Mouse (Mus musculus): Measurements from ENCODE around the gene Gm7073. TPM values are rescaled to one million over a fixed set of nuclear protein-coding genes. Genes with fewer than 3 reads are reported as not detected.

Gm7073 gene
- not detected in 2 replicates for polyA plus RNA-seq (2015; fragmentation: Nextera tagmentation; extraction: Ambion mirVana)

DNA sequence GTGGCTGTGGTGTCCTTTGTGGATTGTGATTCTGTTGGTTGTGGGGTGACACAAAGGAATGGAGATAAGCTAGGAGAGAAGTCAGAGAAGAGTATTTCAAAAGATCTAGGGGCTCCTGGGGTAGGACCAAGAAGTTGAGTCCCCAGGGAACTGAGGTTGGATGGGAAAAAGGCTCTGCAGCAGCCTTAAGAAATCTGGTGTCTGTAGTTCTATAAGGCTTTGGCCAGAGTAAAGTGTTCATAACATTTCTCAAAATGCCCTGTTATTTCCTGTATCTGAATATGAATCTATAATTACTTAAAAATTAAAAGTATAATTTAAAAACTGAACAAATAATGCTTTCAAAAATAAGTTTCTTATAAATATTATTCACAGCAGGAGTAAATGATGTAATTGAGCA lies at the start of gene Gm7073:
Gene Gm7073, minus strand, starts transcription at position 101 of the 400 bp plus-strand sequence.
- no peaks in the 10 kb centered on the region for H3K36me3 ChIP-seq (ENCODE audit: control insufficient read depth, insufficient read depth, low read length)
- no peaks in the 10 kb centered on the region for H3K27me3 ChIP-seq (ENCODE audit: control insufficient read depth, insufficient read depth, low read length)
- no peak for ATAC-seq (ENCODE audit: low FRiP score, low TSS enrichment)
- no peak within 1 kb of the TSS for H3K4me2 ChIP-seq (replicated peaks; ENCODE audit: low read depth)
- DNase-seq (ENCODE audit: low spot score) = no peak
- no peak within 1 kb of the TSS for H3K9ac ChIP-seq (ENCODE audit: low read length)
- H3K27ac ChIP-seq (replicated peaks) = no peak within 1 kb of the TSS
- H3K4me1 ChIP-seq (replicated peaks; ENCODE audit: control insufficient read depth, insufficient read depth) = no peaks in the 10 kb centered on the region
- H3K4me3 ChIP-seq (ENCODE audit: low read depth, low read length) = no peak within 1 kb of the TSS
- no peaks in the 10 kb centered on the region for H3K9me3 ChIP-seq (ENCODE audit: control insufficient read depth, low read length)
- no peak for TF ChIP-seq EP300 (optimal IDR thresholded peaks at IDR 0.05)

GRCm38 (mm10) chrX:60570539-60570938 lies 31.5 kb upstream of the Gm7073 start:
- 19% methylated on average over 1 of the region's 1 CpGs for WGBS
- H3K4me3 ChIP-seq (ENCODE audit: low read depth, low read length) = no peak overlapping the region
- no peak overlapping the region for H3K9ac ChIP-seq (ENCODE audit: low read length)
- TF ChIP-seq EP300 (optimal IDR thresholded peaks at IDR 0.05) = no peak
- no peak for TF ChIP-seq CTCF (IDR thresholded peaks at IDR 0.05; ENCODE audit: low read depth)
- H3K36me3 ChIP-seq (ENCODE audit: control insufficient read depth, insufficient read depth, low read length) = no peaks in the 10 kb centered on the region
- H3K27ac ChIP-seq (replicated peaks) = no peak overlapping the region
- no peaks in the 10 kb centered on the region for H3K27me3 ChIP-seq (ENCODE audit: control insufficient read depth, insufficient read depth, low read length)
- H3K4me2 ChIP-seq (replicated peaks; ENCODE audit: low read depth) = no peak overlapping the region
- no peaks in the 10 kb centered on the region for H3K4me1 ChIP-seq (replicated peaks; ENCODE audit: control insufficient read depth, insufficient read depth)
- no peak for ATAC-seq (ENCODE audit: low FRiP score, low TSS enrichment)
- no peaks in the 10 kb centered on the region for H3K9me3 ChIP-seq (ENCODE audit: control insufficient read depth, low read length)
- no peak for DNase-seq (ENCODE audit: low spot score)

- DNase-seq (ENCODE audit: low spot score) = no peak
- H3K27me3 ChIP-seq (ENCODE audit: control insufficient read depth, insufficient read depth, low read length) = no peaks in the 10 kb centered on the region
- H3K36me3 ChIP-seq (ENCODE audit: control insufficient read depth, insufficient read depth, low read length) = no peaks in the 10 kb centered on the region
- ATAC-seq (ENCODE audit: low FRiP score, low TSS enrichment) = no peak
- H3K9ac ChIP-seq (ENCODE audit: low read length) = no peak overlapping the region
- no peaks in the 10 kb centered on the region for H3K4me1 ChIP-seq (replicated peaks; ENCODE audit: control insufficient read depth, insufficient read depth)
- no peak overlapping the region for H3K4me2 ChIP-seq (replicated peaks; ENCODE audit: low read depth)
- no peak for TF ChIP-seq CTCF (IDR thresholded peaks at IDR 0.05; ENCODE audit: low read depth)
- no peak for TF ChIP-seq EP300 (optimal IDR thresholded peaks at IDR 0.05)
- H3K27ac ChIP-seq (replicated peaks) = no peak overlapping the region
- no peak overlapping the region for H3K4me3 ChIP-seq (ENCODE audit: low read depth, low read length)
- no peaks in the 10 kb centered on the region for H3K9me3 ChIP-seq (ENCODE audit: control insufficient read depth, low read length)
Observed at GRCm38 (mm10) chrX:60569047-60569446, 30.0 kb upstream of the Gm7073 start.

- no peaks in the 10 kb centered on the region for H3K36me3 ChIP-seq (ENCODE audit: control insufficient read depth, insufficient read depth, low read length)
- no peaks in the 10 kb centered on the region for H3K27me3 ChIP-seq (ENCODE audit: control insufficient read depth, insufficient read depth, low read length)
- H3K9ac ChIP-seq (ENCODE audit: low read length) = no peak overlapping the region
- H3K4me2 ChIP-seq (replicated peaks; ENCODE audit: low read depth) = no peak overlapping the region
- TF ChIP-seq EP300 (optimal IDR thresholded peaks at IDR 0.05) (no peak), CTCF (IDR thresholded peaks at IDR 0.05; ENCODE audit: low read depth) (no peak)
- H3K9me3 ChIP-seq (ENCODE audit: control insufficient read depth, low read length) = no peaks in the 10 kb centered on the region
- DNase-seq (ENCODE audit: low spot score) (no peak), ATAC-seq (ENCODE audit: low FRiP score, low TSS enrichment) (no peak)
- WGBS = 66% methylated on average over 4 of the region's 4 CpGs
- H3K4me3 ChIP-seq (ENCODE audit: low read depth, low read length) = no peak overlapping the region
- H3K27ac ChIP-seq (replicated peaks) = no peak overlapping the region
- no peaks in the 10 kb centered on the region for H3K4me1 ChIP-seq (replicated peaks; ENCODE audit: control insufficient read depth, insufficient read depth)
Observed at GRCm38 (mm10) chrX:60555242-60555641, 16.2 kb upstream of the Gm7073 start.

- peak; percentile 62 for DNase-seq (ENCODE audit: low spot score)
- 19% methylated on average over 36 of the region's 113 CpGs for WGBS
- H3K27ac ChIP-seq (replicated peaks) = no peak overlapping the region
- no peaks in the 10 kb centered on the region for H3K27me3 ChIP-seq (ENCODE audit: control insufficient read depth, insufficient read depth, low read length)
- no peaks in the 10 kb centered on the region for H3K9me3 ChIP-seq (ENCODE audit: control insufficient read depth, low read length)
- ATAC-seq (ENCODE audit: low FRiP score, low TSS enrichment) = peak; percentile 85
- H3K36me3 ChIP-seq (ENCODE audit: control insufficient read depth, insufficient read depth, low read length) = no peaks in the 10 kb centered on the region
- peak overlapping the region; percentile 66 for H3K4me2 ChIP-seq (replicated peaks; ENCODE audit: low read depth)
- TF ChIP-seq EP300 (optimal IDR thresholded peaks at IDR 0.05) (no peak), CTCF (IDR thresholded peaks at IDR 0.05; ENCODE audit: low read depth) (no peak)
- H3K4me3 ChIP-seq (ENCODE audit: low read depth, low read length) = peak overlapping the region; percentile 50
- no peaks in the 10 kb centered on the region for H3K4me1 ChIP-seq (replicated peaks; ENCODE audit: control insufficient read depth, insufficient read depth)
- peak overlapping the region; percentile 52 for H3K9ac ChIP-seq (ENCODE audit: low read length)
Observed at GRCm38 (mm10) chrX:60547444-60548304, 8.6 kb upstream of the Gm7073 start.

- peak overlapping the region; percentile 50 for H3K4me3 ChIP-seq (ENCODE audit: low read depth, low read length)
- H3K4me2 ChIP-seq (replicated peaks; ENCODE audit: low read depth) = peak overlapping the region; percentile 66
- no peaks in the 10 kb centered on the region for H3K9me3 ChIP-seq (ENCODE audit: control insufficient read depth, low read length)
- 14% methylated on average over 16 of the region's 16 CpGs for WGBS
- TF ChIP-seq EP300 (optimal IDR thresholded peaks at IDR 0.05) (no peak), CTCF (IDR thresholded peaks at IDR 0.05; ENCODE audit: low read depth) (no peak)
- no peaks in the 10 kb centered on the region for H3K36me3 ChIP-seq (ENCODE audit: control insufficient read depth, insufficient read depth, low read length)
- no peak overlapping the region for H3K27ac ChIP-seq (replicated peaks)
- H3K4me1 ChIP-seq (replicated peaks; ENCODE audit: control insufficient read depth, insufficient read depth) = no peaks in the 10 kb centered on the region
- no peak for DNase-seq (ENCODE audit: low spot score)
- H3K9ac ChIP-seq (ENCODE audit: low read length) = 0 out of 2 replicates have a peak overlapping the region, but pooled peaks have one; percentile 2
- no peaks in the 10 kb centered on the region for H3K27me3 ChIP-seq (ENCODE audit: control insufficient read depth, insufficient read depth, low read length)
- no peak for ATAC-seq (ENCODE audit: low FRiP score, low TSS enrichment)
Observed at GRCm38 (mm10) chrX:60547098-60547443, 8.0 kb upstream of the Gm7073 start.
